Mouse (Mus musculus): Measurements from ENCODE around the gene Adipoq. TPM values are rescaled to one million over a fixed set of nuclear protein-coding genes. Genes with fewer than 3 reads are reported as not detected.

Gene Adipoq
- total RNA-seq, 2 experiments from 2014 or later, result not detected

Small RNA genes lying within 50 kb of the gene (microRNA-seq; reads per million reads assigned to microRNA genes)
- 0.63 to 0.90 reads per million in 2 experiments for gene Gm49346

Other genes starting within 250 kb of the Adipoq start
- not detected for gene Fetub, start 228.2 kb upstream of the Adipoq start, total RNA-seq (2021)
- gene Hrg, start 195.5 kb upstream of the Adipoq start, total RNA-seq (2021), result not detected
- not detected for gene Kng2, start 117.1 kb upstream of the Adipoq start, total RNA-seq (2021)
- gene Kng1, start 88.7 kb upstream of the Adipoq start, total RNA-seq (2021), result not detected
- 100 to 1,000 TPM; 900 to 999 TPM for gene Eif4a2, start 39.1 kb upstream of the Adipoq start, total RNA-seq (2021)
- 1 to 10 TPM; 3.3 to 4.2 TPM for gene Rfc4, start 18.8 kb upstream of the Adipoq start, total RNA-seq (2021)
- 10 to 100 TPM; 16.5 to 18.1 TPM for gene St6gal1, start 78.2 kb downstream of the Adipoq start, total RNA-seq (2021)